Mouse (Mus musculus): ENCODE data around the gene Galnt2. TPM values are rescaled to one million over a fixed set of nuclear protein-coding genes. Genes with fewer than 3 reads are reported as not detected.

Galnt2 gene
- polyA plus RNA-seq, 1 experiment from 2014 or later, result 48.6 TPM

- ATAC-seq (replicated peaks; ENCODE audit: low FRiP score), result no peak
- 85% methylated on average over 11 of the region's 11 CpGs for WGBS
Measured at GRCm38 (mm10) chr8:124331706-124332105, 100.5 kb downstream of the Galnt2 start.

GRCm38 (mm10) chr8:124336302-124336701, 105.1 kb downstream of the Galnt2 start:
- Histone ChIP-seq H3K4me1 (replicated peaks; ENCODE audit: control insufficient read depth, insufficient read depth, low read length) (no peaks in the 10 kb centered on the region), H3K27me3 (replicated peaks; ENCODE audit: control insufficient read depth, insufficient read depth, low read length) (no peaks in the 10 kb centered on the region), H3K36me3 (ENCODE audit: control insufficient read depth, insufficient read depth, low read length) (peaks cover 18% of the 10 kb centered on the region), H3K9me3 (ENCODE audit: control insufficient read depth, low read length) (no peaks in the 10 kb centered on the region), H3K9ac (ENCODE audit: low read depth, low read length) (no peak overlapping the region), H3K4me2 (no peak overlapping the region), H3K27ac (ENCODE audit: low read depth, low read length) (no peak overlapping the region), H3K4me3 (ENCODE audit: low read depth, low read length) (no peak overlapping the region)
- WGBS, result 91% methylated on average over 13 of the region's 13 CpGs
- DNase-seq (ENCODE audit: low spot score) (no peak), ATAC-seq (replicated peaks; ENCODE audit: low FRiP score) (no peak)

More at GRCm38 (mm10) chr8:124331706-124332105, 100.5 kb downstream of the Galnt2 start:
- peaks cover 19% of the 10 kb centered on the region; the same call in 1 of the 2 replicates for H3K36me3 ChIP-seq (ENCODE audit: control insufficient read depth, insufficient read depth, low read length)
- no peak overlapping the region for H3K9ac ChIP-seq (ENCODE audit: low read depth, low read length)
- no peak overlapping the region for H3K4me2 ChIP-seq
- no peak for DNase-seq (ENCODE audit: low spot score)
- no peaks in the 10 kb centered on the region for H3K9me3 ChIP-seq (ENCODE audit: control insufficient read depth, low read length)
- H3K4me1 ChIP-seq (replicated peaks; ENCODE audit: control insufficient read depth, insufficient read depth, low read length), result peaks cover 2% of the 10 kb centered on the region; the same call in 1 of the 2 replicates
- no peaks in the 10 kb centered on the region for H3K27me3 ChIP-seq (replicated peaks; ENCODE audit: control insufficient read depth, insufficient read depth, low read length)
- no peak overlapping the region for H3K4me3 ChIP-seq (ENCODE audit: low read depth, low read length)
- no peak overlapping the region for H3K27ac ChIP-seq (ENCODE audit: low read depth, low read length)

DNA sequence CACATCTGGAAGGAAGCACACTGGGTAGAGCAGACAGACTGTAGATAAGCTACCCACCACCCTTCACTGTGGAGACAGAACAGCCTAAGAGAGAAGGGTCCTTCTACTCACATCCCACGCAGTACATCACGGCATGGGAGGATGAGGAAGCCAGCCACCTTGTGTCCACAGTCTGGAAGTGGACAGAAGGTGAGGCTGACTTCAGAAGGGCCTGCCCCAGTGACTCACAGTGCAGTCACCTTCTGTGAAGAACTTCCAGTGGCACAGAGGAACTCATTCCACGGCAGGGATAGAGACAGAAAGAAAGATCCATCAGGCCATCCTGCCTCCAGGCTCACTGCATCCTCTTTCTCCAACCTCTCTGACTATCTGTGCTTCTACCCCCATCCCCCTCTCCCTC, 108.6 kb downstream of the Galnt2 start:
- Histone ChIP-seq H3K27ac (ENCODE audit: low read depth, low read length) (no peak overlapping the region), H3K4me1 (replicated peaks; ENCODE audit: control insufficient read depth, insufficient read depth, low read length) (no peaks in the 10 kb centered on the region), H3K36me3 (ENCODE audit: control insufficient read depth, insufficient read depth, low read length) (peaks cover 18% of the 10 kb centered on the region), H3K9ac (ENCODE audit: low read depth, low read length) (no peak overlapping the region), H3K4me3 (ENCODE audit: low read depth, low read length) (no peak overlapping the region), H3K9me3 (ENCODE audit: control insufficient read depth, low read length) (no peaks in the 10 kb centered on the region), H3K4me2 (no peak overlapping the region), H3K27me3 (replicated peaks; ENCODE audit: control insufficient read depth, insufficient read depth, low read length) (no peaks in the 10 kb centered on the region)
- ATAC-seq (replicated peaks; ENCODE audit: low FRiP score) (no peak), DNase-seq (ENCODE audit: low spot score) (no peak)
- 83% methylated on average over 3 of the region's 3 CpGs for WGBS

DNA sequence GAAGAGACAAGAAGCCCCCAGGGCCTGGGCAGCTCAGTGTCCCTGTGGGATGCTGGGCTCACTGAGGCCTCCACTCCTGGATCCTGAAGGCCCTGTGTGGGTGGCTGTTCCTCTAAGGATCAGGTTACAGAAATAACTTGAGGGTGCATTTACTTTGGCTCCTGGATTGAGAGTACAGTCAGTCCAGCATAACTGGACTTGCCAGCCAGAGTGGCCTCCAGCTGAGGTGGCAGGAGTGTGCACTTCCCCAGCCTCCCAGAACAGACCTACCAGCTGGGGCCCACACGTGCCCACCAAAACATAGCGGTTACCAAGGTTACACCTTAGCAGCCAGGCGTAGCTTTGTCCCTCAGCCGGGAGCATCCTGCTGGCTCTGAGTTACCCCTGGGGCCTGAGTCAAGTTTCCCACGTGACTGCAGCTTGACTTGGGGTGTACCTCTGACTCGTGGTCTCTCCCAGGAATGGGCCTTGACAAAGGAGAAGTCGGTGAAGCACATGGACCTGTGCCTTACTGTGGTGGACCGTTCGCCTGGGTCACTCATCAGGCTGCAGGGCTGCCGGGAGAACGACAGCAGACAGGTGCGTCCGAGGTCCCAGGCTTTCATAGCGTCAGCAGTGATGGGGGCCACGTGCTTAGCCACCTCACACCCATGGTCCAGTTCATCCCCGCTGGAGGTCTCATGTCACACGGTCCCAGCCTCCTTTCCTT, 109.3 kb downstream of the Galnt2 start:
- Histone ChIP-seq H3K27me3 (replicated peaks; ENCODE audit: control insufficient read depth, insufficient read depth, low read length) (no peaks in the 10 kb centered on the region), H3K4me3 (ENCODE audit: low read depth, low read length) (no peak overlapping the region), H3K9ac (ENCODE audit: low read depth, low read length) (no peak overlapping the region), H3K36me3 (ENCODE audit: control insufficient read depth, insufficient read depth, low read length) (peaks cover 18% of the 10 kb centered on the region), H3K4me2 (no peak overlapping the region), H3K9me3 (ENCODE audit: control insufficient read depth, low read length) (no peaks in the 10 kb centered on the region), H3K4me1 (replicated peaks; ENCODE audit: control insufficient read depth, insufficient read depth, low read length) (no peaks in the 10 kb centered on the region), H3K27ac (ENCODE audit: low read depth, low read length) (no peak overlapping the region)
- DNase-seq (ENCODE audit: low spot score) (no peak), ATAC-seq (replicated peaks; ENCODE audit: low FRiP score) (no peak)
- 83% methylated on average over 17 of the region's 17 CpGs for WGBS

GRCm38 (mm10) chr8:124343151-124343550, 112.0 kb downstream of the Galnt2 start:
- 93% methylated on average over 15 of the region's 15 CpGs for WGBS
- DNase-seq (ENCODE audit: low spot score) (no peak), ATAC-seq (replicated peaks; ENCODE audit: low FRiP score) (no peak)
- no peaks in the 10 kb centered on the region; the same call in 1 of the 2 replicates for H3K4me1 ChIP-seq (replicated peaks; ENCODE audit: control insufficient read depth, insufficient read depth, low read length)
- H3K27ac ChIP-seq (ENCODE audit: low read depth, low read length), result no peak overlapping the region
- no peak overlapping the region for H3K4me2 ChIP-seq
- H3K4me3 ChIP-seq (ENCODE audit: low read depth, low read length), result no peak overlapping the region
- peaks cover 15% of the 10 kb centered on the region for H3K36me3 ChIP-seq (ENCODE audit: control insufficient read depth, insufficient read depth, low read length)
- H3K9me3 ChIP-seq (ENCODE audit: control insufficient read depth, low read length), result no peaks in the 10 kb centered on the region
- no peaks in the 10 kb centered on the region for H3K27me3 ChIP-seq (replicated peaks; ENCODE audit: control insufficient read depth, insufficient read depth, low read length)
- H3K9ac ChIP-seq (ENCODE audit: low read depth, low read length), result no peak overlapping the region

- H3K4me2 ChIP-seq, result no peak overlapping the region
- H3K27ac ChIP-seq (ENCODE audit: low read depth, low read length), result no peak overlapping the region
- no peak for DNase-seq (ENCODE audit: low spot score)
- no peak overlapping the region for H3K4me3 ChIP-seq (ENCODE audit: low read depth, low read length)
- no peaks in the 10 kb centered on the region for H3K27me3 ChIP-seq (replicated peaks; ENCODE audit: control insufficient read depth, insufficient read depth, low read length)
- H3K36me3 ChIP-seq (ENCODE audit: control insufficient read depth, insufficient read depth, low read length), result peaks cover 9% of the 10 kb centered on the region
- ATAC-seq (replicated peaks; ENCODE audit: low FRiP score), result no peak
- WGBS, result 74% methylated on average over 12 of the region's 12 CpGs
- no peak overlapping the region for H3K9ac ChIP-seq (ENCODE audit: low read depth, low read length)
- H3K9me3 ChIP-seq (ENCODE audit: control insufficient read depth, low read length), result no peaks in the 10 kb centered on the region
- no peaks in the 10 kb centered on the region; the same call in 1 of the 2 replicates for H3K4me1 ChIP-seq (replicated peaks; ENCODE audit: control insufficient read depth, insufficient read depth, low read length)
Measured at GRCm38 (mm10) chr8:124343991-124344390, 112.8 kb downstream of the Galnt2 start.

GRCm38 (mm10) chr8:124345098-124345497, 113.9 kb downstream of the Galnt2 start:
- peaks cover 7% of the 10 kb centered on the region; the same call in 1 of the 2 replicates for H3K36me3 ChIP-seq (ENCODE audit: control insufficient read depth, insufficient read depth, low read length)
- no peak overlapping the region for H3K4me3 ChIP-seq (ENCODE audit: low read depth, low read length)
- no peak overlapping the region for H3K4me2 ChIP-seq
- H3K27me3 ChIP-seq (replicated peaks; ENCODE audit: control insufficient read depth, insufficient read depth, low read length), result no peaks in the 10 kb centered on the region
- DNase-seq (ENCODE audit: low spot score) (no peak), ATAC-seq (replicated peaks; ENCODE audit: low FRiP score) (no peak)
- no peak overlapping the region for H3K27ac ChIP-seq (ENCODE audit: low read depth, low read length)
- H3K4me1 ChIP-seq (replicated peaks; ENCODE audit: control insufficient read depth, insufficient read depth, low read length), result no peaks in the 10 kb centered on the region; the same call in 1 of the 2 replicates
- H3K9me3 ChIP-seq (ENCODE audit: control insufficient read depth, low read length), result no peaks in the 10 kb centered on the region
- no peak overlapping the region for H3K9ac ChIP-seq (ENCODE audit: low read depth, low read length)
- 84% methylated on average over 10 of the region's 10 CpGs for WGBS

- Histone ChIP-seq H3K9ac (ENCODE audit: low read depth, low read length) (no peak overlapping the region), H3K27me3 (replicated peaks; ENCODE audit: control insufficient read depth, insufficient read depth, low read length) (no peaks in the 10 kb centered on the region), H3K36me3 (ENCODE audit: control insufficient read depth, insufficient read depth, low read length) (peaks cover 7% of the 10 kb centered on the region; the same call in 1 of the 2 replicates), H3K9me3 (ENCODE audit: control insufficient read depth, low read length) (no peaks in the 10 kb centered on the region), H3K4me2 (no peak overlapping the region), H3K27ac (ENCODE audit: low read depth, low read length) (no peak overlapping the region), H3K4me3 (ENCODE audit: low read depth, low read length) (no peak overlapping the region), H3K4me1 (replicated peaks; ENCODE audit: control insufficient read depth, insufficient read depth, low read length) (no peaks in the 10 kb centered on the region; the same call in 1 of the 2 replicates)
- WGBS, result 43% methylated on average over 19 of the region's 19 CpGs
- DNase-seq (ENCODE audit: low spot score) (peak; percentile 58), ATAC-seq (replicated peaks; ENCODE audit: low FRiP score) (peak; percentile 53; the same call in 1 of the 2 replicates)
Measured at GRCm38 (mm10) chr8:124346852-124347523, 115.8 kb downstream of the Galnt2 start.

Measured in liver, embryonic 11.5 days (tissue).